Mouse (Mus musculus): ENCODE measurements at regions not wholly inside any gene's neighbourhood (a gene's known extent, or its start where the extent isn't known, plus 50 kb on each side); places are given as distances from the start of the nearest gene placed in this dataset.

GRCm38 (mm10) chr10:21752392-21752791, 129.6 kb upstream of the Sgk1 start:
- TF ChIP-seq CTCF (conservative IDR thresholded peaks at IDR 0.05; ENCODE audit: insufficient read depth, insufficient read length, low read depth, low read length): no peak
- no peak for TF ChIP-seq POLR2A (IDR thresholded peaks at IDR 0.05; ENCODE audit: low read depth, low read length)

All from kidney, adult 2 months (tissue).